Mouse (Mus musculus): ENCODE results near the gene Mtmr11. TPM values are rescaled to one million over a fixed set of nuclear protein-coding genes. Genes with fewer than 3 reads are reported as not detected.

The Mtmr11 gene
- polyA plus RNA-seq, 2 experiments = 1.9 to 2.8 TPM

DNA sequence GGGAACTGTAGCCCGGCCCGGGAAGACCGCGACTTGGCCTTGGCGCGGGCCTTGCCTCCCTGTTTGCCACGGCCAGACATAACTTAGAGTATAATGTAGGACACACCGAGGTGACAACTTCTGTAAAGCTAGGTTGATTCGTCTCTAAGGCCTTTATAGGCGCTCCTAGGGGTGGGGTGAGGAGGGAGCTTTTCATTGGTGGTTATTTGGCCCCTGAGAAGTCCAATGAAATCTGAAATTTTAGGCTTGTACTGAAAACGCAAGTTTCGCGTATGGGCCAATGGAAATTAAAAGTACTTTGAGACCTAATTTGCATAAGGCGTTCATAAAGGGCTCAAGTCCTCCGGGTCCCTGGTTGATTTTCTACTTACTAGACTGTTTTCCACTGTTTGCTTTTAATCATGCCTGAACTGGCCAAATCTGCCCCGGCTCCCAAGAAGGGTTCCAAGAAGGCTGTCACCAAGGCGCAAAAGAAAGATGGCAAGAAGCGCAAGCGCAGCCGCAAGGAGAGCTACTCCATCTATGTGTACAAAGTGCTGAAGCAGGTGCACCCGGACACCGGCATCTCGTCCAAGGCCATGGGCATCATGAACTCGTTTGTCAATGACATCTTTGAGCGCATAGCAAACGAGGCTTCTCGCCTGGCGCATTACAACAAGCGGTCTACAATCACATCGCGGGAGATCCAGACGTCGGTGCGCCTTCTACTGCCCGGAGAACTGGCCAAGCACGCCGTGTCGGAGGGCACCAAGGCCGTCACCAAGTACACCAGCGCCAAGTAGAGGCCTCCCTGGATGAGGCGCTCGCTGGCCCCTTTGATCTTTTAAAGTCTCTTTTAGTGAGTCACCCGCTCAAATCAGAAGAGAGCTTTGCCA is 59.2 kb downstream of the Mtmr11 start, which contains the start of the genes Hist2h2ac and Hist2h2be:
Hist2h2ac (minus strand) TSS at position 116 of the 875 bp plus-strand sequence.
Hist2h2be (plus strand) TSS at position 355 of the 875 bp plus-strand sequence.
- Histone ChIP-seq H3K9ac (replicated peaks) (peak within 1 kb of the TSS; percentile 99), H3K36me3 (replicated peaks; ENCODE audit: control insufficient read depth, insufficient read depth, low read depth) (no peaks in the 10 kb centered on the region), H3K9me3 (ENCODE audit: control insufficient read depth, low read length) (no peaks in the 10 kb centered on the region), H3K4me3 (ENCODE audit: insufficient read depth in 1 of 2, low read depth in 2 of 2, low read length in 2 of 2) (peak within 1 kb of the TSS; percentile 73 to 79), H3K27me3 (ENCODE audit: control insufficient read depth, insufficient read depth, low read length) (no peaks in the 10 kb centered on the region), H3K27ac (peak within 1 kb of the TSS; percentile 100), H3K4me2 (ENCODE audit: low read depth) (peak within 1 kb of the TSS; percentile 81), H3K4me1 (replicated peaks; ENCODE audit: control insufficient read depth in 2 of 2, insufficient read depth in 2 of 2, low read length in 1 of 2) (peaks cover 37 to 48% of the 10 kb centered on the region in 2 experiments)
- ATAC-seq (ENCODE audit: insufficient read depth) (peak; percentile 87), DNase-seq (ENCODE audit: low read depth in 3 of 3, low spot score in 3 of 3) (peak; percentile 94 to 98 (median 95))
- under 1% methylated on average over 43 of the region's 43 CpGs for whole genome bisulfite sequencing (ENCODE audit: insufficient replicate concordance)
- TF ChIP-seq EP300 (IDR thresholded peaks at IDR 0.05; ENCODE audit: low read depth) (peak; percentile 57), CTCF (IDR thresholded peaks at IDR 0.05; ENCODE audit: low read depth) (no peak)

Small RNA genes within 50 kb of the gene (microRNA-seq; reads per million reads assigned to microRNA genes)
- not detected for gene Gm44492

Other genes starting within 250 kb of the Mtmr11 start
- 39.5 and 104 TPM in 2 replicates for gene Anp32e, start 232.8 kb upstream of the Mtmr11 start, polyA plus RNA-seq (2012; rRNA removed)
- 39.5 and 45.3 TPM in 2 replicates for gene Anp32e, start 232.8 kb upstream of the Mtmr11 start, polyA plus RNA-seq (2014; fragmentation: Nextera tagmentation; extraction: Ambion mirVana)
- 6.1 and 9.0 TPM in 2 replicates for gene Plekho1, start 166.0 kb upstream of the Mtmr11 start, polyA plus RNA-seq (2012; rRNA removed)
- gene Plekho1, start 166.0 kb upstream of the Mtmr11 start, polyA plus RNA-seq (2014; fragmentation: Nextera tagmentation; extraction: Ambion mirVana) = 3.6 and 5.4 TPM in 2 replicates
- gene Vps45, start 103.5 kb upstream of the Mtmr11 start, polyA plus RNA-seq (2012; rRNA removed) = 4.8 and 6.6 TPM in 2 replicates
- 9.0 and 9.8 TPM in 2 replicates for gene Vps45, start 103.5 kb upstream of the Mtmr11 start, polyA plus RNA-seq (2014; fragmentation: Nextera tagmentation; extraction: Ambion mirVana)
- gene Otud7b, start 57.5 kb upstream of the Mtmr11 start, polyA plus RNA-seq (2012; rRNA removed) = 2.8 and 3.5 TPM in 2 replicates
- 5.2 and 8.4 TPM in 2 replicates for gene Otud7b, start 57.5 kb upstream of the Mtmr11 start, polyA plus RNA-seq (2014; fragmentation: Nextera tagmentation; extraction: Ambion mirVana)
- gene Sf3b4, start 10.3 kb downstream of the Mtmr11 start, polyA plus RNA-seq (2012; rRNA removed) = 48.2 and 54.2 TPM in 2 replicates
- gene Sf3b4, start 10.3 kb downstream of the Mtmr11 start, polyA plus RNA-seq (2014; fragmentation: Nextera tagmentation; extraction: Ambion mirVana) = 75.4 and 83.8 TPM in 2 replicates
- gene Sv2a, start 19.1 kb downstream of the Mtmr11 start, polyA plus RNA-seq (2012; rRNA removed) = 0.39 and 0.48 TPM in 2 replicates
- gene Sv2a, start 19.1 kb downstream of the Mtmr11 start, polyA plus RNA-seq (2014; fragmentation: Nextera tagmentation; extraction: Ambion mirVana) = 0.10 and 0.39 TPM in 2 replicates
- gene Bola1, start 57.7 kb downstream of the Mtmr11 start, polyA plus RNA-seq (2012; rRNA removed) = 32.2 and 34.0 TPM in 2 replicates
- 49.4 and 49.7 TPM in 2 replicates for gene Bola1, start 57.7 kb downstream of the Mtmr11 start, polyA plus RNA-seq (2014; fragmentation: Nextera tagmentation; extraction: Ambion mirVana)
- gene Hist2h2ab, start 57.9 kb downstream of the Mtmr11 start, polyA plus RNA-seq (2012; rRNA removed) = 0.68 TPM in 1 of 2 replicates, not detected in the other
- gene Hist2h2ab, start 57.9 kb downstream of the Mtmr11 start, polyA plus RNA-seq (2014; fragmentation: Nextera tagmentation; extraction: Ambion mirVana) = 0.52 TPM in 1 of 2 replicates, not detected in the other
- gene Hist2h2ac, start 58.9 kb downstream of the Mtmr11 start, polyA plus RNA-seq (2012; rRNA removed) = 18.5 and 20.7 TPM in 2 replicates
- gene Hist2h2ac, start 58.9 kb downstream of the Mtmr11 start, polyA plus RNA-seq (2014; fragmentation: Nextera tagmentation; extraction: Ambion mirVana) = 14.0 and 18.2 TPM in 2 replicates
- 8.7 and 8.9 TPM in 2 replicates for gene Hist2h2be, start 59.1 kb downstream of the Mtmr11 start, polyA plus RNA-seq (2012; rRNA removed)
- 6.4 and 9.1 TPM in 2 replicates for gene Hist2h2be, start 59.1 kb downstream of the Mtmr11 start, polyA plus RNA-seq (2014; fragmentation: Nextera tagmentation; extraction: Ambion mirVana)
- 91.6 and 122 TPM in 2 replicates for gene Hist2h3c2, start 77.1 kb downstream of the Mtmr11 start, polyA plus RNA-seq (2012; rRNA removed)
- 13.6 and 14.6 TPM in 2 replicates for gene Hist2h3c2, start 77.1 kb downstream of the Mtmr11 start, polyA plus RNA-seq (2014; fragmentation: Nextera tagmentation; extraction: Ambion mirVana)
- gene Hist2h2aa2, start 78.3 kb downstream of the Mtmr11 start, polyA plus RNA-seq (2012; rRNA removed) = 32.9 and 34.5 TPM in 2 replicates
- gene Hist2h2aa2, start 78.3 kb downstream of the Mtmr11 start, polyA plus RNA-seq (2014; fragmentation: Nextera tagmentation; extraction: Ambion mirVana) = 34.2 and 39.0 TPM in 2 replicates
- gene Hist2h2aa1, start 83.5 kb downstream of the Mtmr11 start, polyA plus RNA-seq (2012; rRNA removed) = 45.7 and 46.3 TPM in 2 replicates
- 32.0 TPM in 2 replicates for gene Hist2h2aa1, start 83.5 kb downstream of the Mtmr11 start, polyA plus RNA-seq (2014; fragmentation: Nextera tagmentation; extraction: Ambion mirVana)
- gene Hist2h3c1, start 84.7 kb downstream of the Mtmr11 start, polyA plus RNA-seq (2012; rRNA removed) = 2.4 and 3.6 TPM in 2 replicates
- gene Hist2h3c1, start 84.7 kb downstream of the Mtmr11 start, polyA plus RNA-seq (2014; fragmentation: Nextera tagmentation; extraction: Ambion mirVana) = 2.6 and 5.7 TPM in 2 replicates
- 12.2 and 16.3 TPM in 2 replicates for gene Hist2h4, start 101.3 kb downstream of the Mtmr11 start, polyA plus RNA-seq (2012; rRNA removed)
- gene Hist2h4, start 101.3 kb downstream of the Mtmr11 start, polyA plus RNA-seq (2014; fragmentation: Nextera tagmentation; extraction: Ambion mirVana) = 15.1 TPM in 2 replicates
- gene Hist2h3b, start 106.7 kb downstream of the Mtmr11 start, polyA plus RNA-seq (2012; rRNA removed) = 68.0 and 127 TPM in 2 replicates
- gene Hist2h3b, start 106.7 kb downstream of the Mtmr11 start, polyA plus RNA-seq (2014; fragmentation: Nextera tagmentation; extraction: Ambion mirVana) = 91.2 and 100 TPM in 2 replicates
- 9.5 and 16.9 TPM in 2 replicates for gene Hist2h2bb, start 107.7 kb downstream of the Mtmr11 start, polyA plus RNA-seq (2012; rRNA removed)
- 23.3 and 24.5 TPM in 2 replicates for gene Hist2h2bb, start 107.7 kb downstream of the Mtmr11 start, polyA plus RNA-seq (2014; fragmentation: Nextera tagmentation; extraction: Ambion mirVana)
- gene Fcgr1, start 132.0 kb downstream of the Mtmr11 start, polyA plus RNA-seq (2012; rRNA removed) = 2.8 and 3.3 TPM in 2 replicates
- gene Fcgr1, start 132.0 kb downstream of the Mtmr11 start, polyA plus RNA-seq (2014; fragmentation: Nextera tagmentation; extraction: Ambion mirVana) = 4.8 and 5.6 TPM in 2 replicates

All from liver, embryonic 14.5 days (tissue).